In genomic region chr2:132587240-132587779, GRCm38 (mm10) we compare ENCODE assay signal across 8 mouse cellular contexts. TPM values are rescaled to one million over a fixed set of nuclear protein-coding genes. Genes with fewer than 3 reads are reported as not detected.
DNase-seq lines count a peak whose midpoint lies in the region; ATAC-seq lines count a peak whose summit lies in the region.

Gene Gpcpd1, minus strand, starts transcription at chr2:132587729.

- no peaks in the 10 kb centered on the region for H3K9me3 ChIP-seq in midbrain, embryonic 15.5 days

- peaks cover 2% of the 10 kb centered on the region; the same call in 1 of the 2 replicates for H3K4me1 ChIP-seq in midbrain, embryonic 15.5 days

- 95% methylated on average over 7 of the region's 7 CpGs for WGBS in midbrain, embryonic 15.5 days

- H3K36me3 ChIP-seq in midbrain, embryonic 15.5 days (replicated peaks), result no peaks in the 10 kb centered on the region

- no peak for DNase-seq in layer of hippocampus, adult 18-20 months (ENCODE audit: low spot score in 2 of 2)
- DNase-seq in layer of hippocampus, adult 11-12 months (ENCODE audit: low spot score), result no peak
- no peak for DNase-seq in heart, adult 8-10 months (ENCODE audit: low spot score)
- no peak for DNase-seq in layer of hippocampus, postnatal 25 days (ENCODE audit: extremely low spot score in 1 of 2, low spot score in 1 of 2)
- no peak for DNase-seq in spleen, adult 18-20 months
- DNase-seq in cerebellum, postnatal 25 days, result no peak

- no peak within 1 kb of the TSS for H3K4me3 ChIP-seq in midbrain, embryonic 15.5 days

- H3K4me2 ChIP-seq in midbrain, embryonic 15.5 days, result no peak within 1 kb of the TSS

- H3K27me3 ChIP-seq in midbrain, embryonic 15.5 days (replicated peaks), result no peaks in the 10 kb centered on the region

- H3K27ac ChIP-seq in midbrain, embryonic 15.5 days, result no peak within 1 kb of the TSS

- H3K9ac ChIP-seq in midbrain, embryonic 15.5 days, result no peak within 1 kb of the TSS

- ATAC-seq in common myeloid progenitor, adult 5-6 weeks (replicated peaks; ENCODE audit: low read depth, poor library complexity, severe bottlenecking), result no peak
- ATAC-seq in midbrain, embryonic 15.5 days (replicated peaks), result no peak

RNA-seq across cellular contexts. Expression of gene Gpcpd1, which starts in this region (rescaled TPM):
- total RNA-seq in layer of hippocampus, adult 18-20 months (2021), result 10 to 100 TPM; 51.8 to 57.3 TPM
- total RNA-seq in common myeloid progenitor, adult 5-6 weeks (2017), result 29.5 and 61.5 TPM in 2 replicates
- total RNA-seq in heart, adult 8-10 months (2022), result 100 to 1,000 TPM; 161 to 308 (median 228) TPM
- 10 to 100 TPM; 69.6 to 87.4 TPM for total RNA-seq in layer of hippocampus, postnatal 25 days (2021)
- polyA plus RNA-seq in midbrain, embryonic 15.5 days (2015; fragmentation: Nextera tagmentation; extraction: Ambion mirVana), result 77.8 and 88.7 TPM in 2 replicates
